Mouse (Mus musculus) left cerebral cortex, postnatal 14 days (tissue): ENCODE results near the gene Galnt9. TPM values are rescaled to one million over a fixed set of nuclear protein-coding genes. Genes with fewer than 3 reads are reported as not detected.

Experiments used
- DNase-seq, 2 experiments: peaks; one replicate each; pipeline ENCODE4 v3.0.0; 2021 to 2022; ENCODE audit warnings: low spot score in 2 of 2, mixed read lengths in 1 of 2
- intact Hi-C: fragments of 180-260 bp; cut with DNase I; formaldehyde crosslinking; loops from one replicate; pipeline ENCODE4 v1.15.1; 2025
- long read RNA-seq, 2 experiments: library from polyadenylated mRNA; stranded (forward); transcript quantifications; one replicate each; pipeline ENCODE4 v2.0.0; 2021
- total RNA-seq, 2 experiments: library from RNA; stranded (reverse); gene quantifications; 2 replicates each; pipeline ENCODE4 v1.2.3; 2021

Galnt9 gene
- total RNA-seq, result 10 to 100 TPM; 83.1 to 88.7 TPM
- long read RNA-seq, experiment 1, transcript Galnt9-201 (11 exons, 2,883 nt), result major isoform, 257 of 306 reads
- long read RNA-seq, experiment 1, partial matches to known transcripts, result 28 of 306 reads
- long read RNA-seq, experiment 1, other reads (novel, unspliced or antisense), result 21 of 306 reads
- long read RNA-seq, experiment 2, transcript Galnt9-201 (11 exons, 2,883 nt), result major isoform, 175 of 203 reads
- long read RNA-seq, experiment 2, partial matches to known transcripts, result 18 of 203 reads
- long read RNA-seq, experiment 2, other reads (novel, unspliced or antisense), result 10 of 203 reads

DNA sequence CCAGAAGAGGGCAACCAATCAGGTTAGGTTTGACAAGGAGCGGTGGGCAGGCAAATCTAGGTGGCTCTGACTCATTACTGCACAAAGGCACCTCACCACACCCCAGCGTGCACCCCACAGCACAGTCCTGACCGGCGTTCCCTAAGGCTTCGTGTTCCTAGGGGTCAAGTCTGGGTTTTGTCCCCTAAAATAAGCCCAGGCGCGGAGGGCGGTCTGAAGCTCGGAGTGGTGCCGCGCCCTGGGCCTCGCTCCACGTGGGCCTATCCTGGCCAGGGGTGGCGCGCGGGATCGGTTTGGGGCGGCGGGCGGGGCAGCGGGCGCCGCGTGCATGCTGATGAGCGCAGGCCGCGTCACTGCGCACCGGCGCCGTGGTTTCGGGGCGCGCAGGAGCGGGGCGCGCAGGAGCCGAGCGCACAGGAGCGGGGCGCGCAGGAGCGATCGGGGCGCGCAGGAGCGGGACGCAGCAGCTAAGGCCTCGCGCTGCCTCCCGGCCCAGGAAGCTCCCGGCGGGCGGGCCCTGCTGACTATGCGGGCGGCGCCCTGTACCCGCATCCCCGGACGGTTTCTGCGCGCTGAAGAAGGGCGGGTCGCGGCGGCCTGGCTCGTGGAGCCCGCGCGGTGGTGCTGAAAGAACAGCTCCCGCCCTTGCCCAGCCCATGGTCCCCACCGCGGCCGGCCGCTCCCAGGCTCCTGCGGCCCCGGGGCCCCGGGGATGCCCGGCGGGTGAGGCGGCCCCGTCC lies at the start of gene Galnt9:
TSS of gene Galnt9 (plus strand) at position 405 of the 740 bp plus-strand sequence.
- intact Hi-C loops, result no loop called here
- peak in 1 of 2 experiments; percentile 69 for DNase-seq

- intact Hi-C loops, result loop anchor here (1.0 kb wide), 1 partner anchor 145 kb away; no protein-coding TSS in a partner anchor
- no peak for DNase-seq
Measured at GRCm38 (mm10) chr5:110494396-110494795, 49.8 kb upstream of the Galnt9 start.

DNA sequence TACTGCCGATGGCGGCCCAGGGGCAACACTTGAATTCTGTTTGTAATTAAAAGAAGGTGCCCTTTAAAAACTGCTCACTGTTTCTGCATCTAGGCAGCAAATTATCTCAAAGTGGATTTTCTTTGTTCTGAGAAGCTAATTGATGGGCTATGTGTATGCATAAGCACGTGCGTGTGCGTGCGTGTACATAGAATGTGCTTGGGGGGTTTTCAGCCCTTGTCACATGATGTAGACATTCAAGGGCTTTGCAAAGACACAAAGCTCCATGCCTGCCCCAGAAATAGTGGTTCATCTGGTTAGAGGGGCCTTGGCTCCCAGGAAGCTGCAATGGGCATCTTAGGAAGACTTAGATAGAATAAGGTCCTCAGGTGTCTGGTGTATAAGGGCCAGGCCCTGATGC lies 49.1 kb upstream of the Galnt9 start:
- intact Hi-C loops, result no loop called here
- DNase-seq, result no peak

DNA sequence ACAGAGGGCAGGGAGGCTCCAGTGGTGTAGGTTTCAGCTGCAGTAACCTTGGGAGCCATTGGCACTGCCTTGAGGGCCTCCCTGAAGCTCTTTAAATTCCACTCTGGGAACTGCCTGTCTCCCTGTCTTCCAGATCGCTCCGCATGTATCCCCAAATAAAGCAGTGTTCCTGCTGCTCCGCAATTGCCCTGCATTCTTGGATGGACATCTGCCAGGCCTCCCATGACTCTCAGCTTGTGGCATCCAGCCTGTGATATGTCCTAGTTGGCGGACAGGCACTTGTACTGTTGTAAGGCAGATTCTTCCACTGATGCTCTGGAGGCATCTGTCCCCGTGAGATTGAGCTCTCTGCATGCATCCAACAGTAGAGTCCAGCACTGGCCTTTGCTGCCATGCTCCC lies 46.6 kb upstream of the Galnt9 start:
- peak in 1 of 2 experiments; percentile 44 for DNase-seq
- intact Hi-C loops, result no loop called here

DNA sequence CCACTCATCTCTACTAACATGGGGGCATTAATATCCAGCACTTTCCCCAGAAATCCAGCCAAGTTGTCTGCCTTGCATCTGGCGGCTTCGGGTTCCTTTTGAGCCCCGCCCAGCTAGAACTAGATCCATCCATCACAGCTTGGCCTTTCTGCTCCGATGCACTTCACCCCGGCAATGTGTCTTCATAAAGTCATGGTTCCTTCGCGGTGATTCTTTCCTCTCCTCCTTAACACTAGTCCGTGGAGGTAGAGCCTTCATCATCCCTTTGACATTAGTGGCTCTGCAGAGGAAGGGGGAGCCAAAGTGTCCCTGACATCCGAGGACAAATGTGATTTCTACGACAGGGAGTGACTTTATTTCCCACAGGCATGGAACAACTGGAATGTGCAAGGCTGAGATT lies 46.1 kb upstream of the Galnt9 start:
- intact Hi-C loops, result no loop called here
- no peak for DNase-seq

DNA sequence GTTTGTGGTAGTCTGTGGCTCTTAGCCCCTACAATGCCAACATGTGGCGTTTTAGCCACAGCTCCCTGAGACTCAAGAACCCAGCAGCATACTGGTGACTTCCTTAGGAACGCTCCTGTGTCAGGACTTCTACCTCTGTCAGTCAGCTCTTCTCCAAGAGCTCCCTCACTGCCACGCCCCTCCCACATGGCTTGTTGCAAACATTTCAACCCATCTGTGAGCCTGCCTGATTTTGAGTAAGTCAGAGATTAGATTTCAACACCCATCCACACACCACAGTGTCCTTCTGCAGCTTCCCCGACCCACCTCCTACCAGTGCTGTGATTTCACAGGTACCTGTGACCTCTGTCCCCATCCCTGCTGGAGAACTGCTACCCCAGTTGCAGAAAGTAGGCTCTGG lies 43.9 kb upstream of the Galnt9 start:
- DNase-seq, result no peak
- intact Hi-C loops, result no loop called here

- intact Hi-C loops, result no loop called here
- no peak for DNase-seq
Measured at GRCm38 (mm10) chr5:110503361-110503760, 40.8 kb upstream of the Galnt9 start.

GRCm38 (mm10) chr5:110505611-110506294 lies 38.4 kb upstream of the Galnt9 start:
- intact Hi-C loops, result no loop called here

GRCm38 (mm10) chr5:110506295-110506616 lies 37.9 kb upstream of the Galnt9 start:
- DNase-seq, result no peak
- intact Hi-C loops, result no loop called here

More at GRCm38 (mm10) chr5:110505611-110506294, 38.4 kb upstream of the Galnt9 start:
- DNase-seq, result no peak

DNA sequence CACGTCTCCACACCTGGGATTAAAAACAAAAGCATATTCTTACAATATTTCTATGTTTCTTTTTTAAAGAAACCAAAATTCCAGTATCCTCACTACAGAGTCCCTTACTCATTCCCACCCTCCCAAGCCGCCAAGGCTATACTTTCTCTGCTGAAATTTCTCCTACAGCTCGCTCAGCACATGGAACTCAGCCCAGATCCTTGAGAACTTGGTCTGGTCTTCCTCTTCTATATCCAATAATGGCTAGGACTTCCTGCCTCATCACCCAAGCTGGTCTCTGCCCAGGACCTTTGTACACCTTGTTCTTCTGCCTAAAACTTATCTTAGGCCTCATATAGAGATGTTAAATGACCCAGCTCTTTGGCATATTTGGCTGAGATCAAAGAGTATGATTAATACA lies 37.3 kb upstream of the Galnt9 start:
- no peak for DNase-seq

DNA sequence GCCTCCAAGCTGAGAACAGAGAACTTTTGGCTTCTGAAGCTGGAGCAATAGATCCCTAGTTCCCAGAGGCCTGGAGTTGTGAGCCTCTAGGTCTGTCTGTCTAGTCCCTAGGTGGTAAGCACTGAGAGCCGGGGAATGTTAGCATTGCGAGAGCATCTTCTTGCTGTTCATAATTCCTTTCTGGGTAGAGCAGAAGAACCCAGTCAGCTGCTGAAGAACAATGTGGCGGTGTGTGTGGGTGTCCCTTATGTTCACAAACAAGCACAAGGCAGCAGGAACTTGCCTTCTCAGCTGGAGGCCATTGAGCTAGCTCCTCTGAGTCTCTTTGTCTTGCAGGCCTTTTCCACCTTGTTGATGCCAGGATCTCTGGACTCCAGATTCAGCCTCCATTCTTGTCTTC lies 36.2 kb upstream of the Galnt9 start:
- intact Hi-C loops, result no loop called here
- no peak for DNase-seq

More for the DNA sequence above, 37.3 kb upstream of the Galnt9 start:
- intact Hi-C loops, result no loop called here

GRCm38 (mm10) chr5:110510357-110510756 lies 33.8 kb upstream of the Galnt9 start:
- DNase-seq, result no peak
- intact Hi-C loops, result no loop called here

GRCm38 (mm10) chr5:110513791-110514190 lies 30.4 kb upstream of the Galnt9 start:
- intact Hi-C loops, result no loop called here
- DNase-seq, result peak in 1 of 2 experiments; percentile 35

- intact Hi-C loops, result no loop called here
- DNase-seq, result no peak
Measured at GRCm38 (mm10) chr5:110514694-110515093, 29.5 kb upstream of the Galnt9 start.

DNA sequence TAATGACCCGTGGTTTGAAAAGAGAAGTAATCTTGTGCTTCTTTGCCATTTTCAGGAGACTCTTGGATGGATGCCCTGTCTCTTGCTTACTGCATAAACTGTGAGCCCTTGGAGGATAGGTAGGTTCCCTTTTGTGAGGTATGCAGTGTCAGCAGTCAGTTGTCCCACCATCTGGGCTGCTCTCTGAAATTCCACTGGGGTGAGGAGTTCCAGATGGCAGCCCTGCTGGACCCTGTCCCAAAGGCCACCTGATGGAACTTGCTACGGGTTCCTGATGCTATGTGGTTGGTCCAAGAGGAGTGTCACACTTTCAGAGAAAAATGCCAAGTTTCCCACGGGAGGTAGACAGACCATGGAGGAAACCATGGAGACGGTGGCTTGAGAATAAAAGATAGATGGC lies 27.8 kb upstream of the Galnt9 start:
- intact Hi-C loops, result no loop called here
- no peak for DNase-seq

DNA sequence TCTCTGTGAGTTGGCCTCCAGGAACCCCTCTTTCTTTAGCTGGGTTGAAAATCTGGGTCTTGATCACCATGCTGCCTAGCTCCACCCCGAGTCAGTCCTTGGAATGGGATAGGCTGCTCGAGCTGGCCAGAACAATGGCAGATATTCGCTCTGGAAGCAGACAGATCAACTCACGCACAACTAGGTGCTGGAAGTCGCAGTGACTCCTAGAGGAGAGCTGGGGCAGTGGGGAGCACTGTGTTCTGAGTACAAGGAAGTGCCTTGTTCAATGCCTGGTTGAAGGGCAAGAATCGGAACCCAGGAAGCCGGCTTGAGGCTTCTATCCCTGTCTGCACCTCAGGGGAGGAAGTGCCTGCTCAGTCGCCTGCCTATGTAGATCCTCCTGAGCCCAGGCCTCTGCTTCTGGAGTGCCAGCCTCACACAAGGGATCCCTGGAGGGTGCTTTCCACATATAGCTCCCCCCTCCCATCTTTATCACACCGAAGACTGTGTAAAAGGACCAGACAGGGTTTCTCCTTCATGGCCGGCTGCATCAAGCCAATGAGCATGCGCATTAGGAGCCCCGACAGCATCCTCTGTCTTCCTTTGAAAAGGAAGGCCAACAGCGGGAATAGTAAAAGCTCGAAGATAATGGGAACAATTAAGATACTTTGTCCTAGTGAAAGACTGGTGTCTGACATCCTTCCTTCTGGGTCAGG lies 25.9 kb upstream of the Galnt9 start:
- intact Hi-C loops, result no loop called here
- no peak for DNase-seq

GRCm38 (mm10) chr5:110520974-110521373 lies 23.2 kb upstream of the Galnt9 start:
- DNase-seq, result peak in 1 of 2 experiments; percentile 56
- intact Hi-C loops, result loop anchor here (5.0 kb wide), 1 partner anchor 76 kb away; no protein-coding TSS in a partner anchor

- DNase-seq, result peak; percentile 63 to 73
- intact Hi-C loops, result loop anchor here (2.0 to 5.0 kb wide), 2 partner anchors 41 to 75 kb away; no protein-coding TSS in a partner anchor
Measured at GRCm38 (mm10) chr5:110521822-110522221, 22.3 kb upstream of the Galnt9 start.

- no peak for DNase-seq
Measured at GRCm38 (mm10) chr5:110523296-110523695, 20.9 kb upstream of the Galnt9 start.

DNA sequence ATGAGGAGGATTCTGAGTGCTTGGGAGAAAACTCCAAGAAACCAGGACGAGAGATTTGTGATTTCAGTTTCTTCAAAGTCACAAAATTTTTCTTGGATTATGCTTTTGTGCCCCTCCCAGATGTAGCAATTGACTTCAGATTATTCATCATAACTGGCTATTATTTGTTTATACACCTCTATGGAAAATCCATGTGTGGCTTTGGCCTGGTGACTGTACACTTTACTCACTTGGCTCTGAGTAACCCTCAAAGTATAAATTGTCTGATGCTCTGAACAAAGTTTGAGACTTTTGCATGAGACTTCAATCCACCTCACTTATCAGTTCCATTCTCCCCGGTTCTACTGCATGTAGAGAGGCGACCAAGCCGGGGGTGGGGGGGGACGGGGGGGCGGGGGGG lies 18.5 kb upstream of the Galnt9 start:
- DNase-seq, result no peak
- intact Hi-C loops, result no loop called here

More at GRCm38 (mm10) chr5:110523296-110523695, 20.9 kb upstream of the Galnt9 start:
- intact Hi-C loops, result loop anchor here (2.0 to 5.0 kb wide), 2 partner anchors 40 to 74 kb away; no protein-coding TSS in a partner anchor
